ENCODE assay signal across 8 mouse cellular contexts in genomic region chr2:3282866-3283601, GRCm38 (mm10). TPM values are rescaled to one million over a fixed set of nuclear protein-coding genes. Genes with fewer than 3 reads are reported as not detected.
DNase-seq lines count a peak whose midpoint lies in the region; ATAC-seq and TF ChIP-seq lines count a peak whose summit lies in the region.

No protein-coding gene starts in this region.

- peak; percentile 8 for ATAC-seq in forebrain, postnatal 0 days
- peak; percentile 0; the same call in 1 of the 2 replicates for ATAC-seq in kidney, embryonic 15.5 days (replicated peaks; ENCODE audit: low FRiP score)
- no peak for ATAC-seq in midbrain, embryonic 14.5 days (ENCODE audit: low FRiP score, low TSS enrichment)

- DNase-seq in cerebellum, adult 11-12 months = peak; percentile 53
- no peak for DNase-seq in cerebellum, adult 18-20 months
- DNase-seq in thymus, postnatal 10 days (ENCODE audit: low spot score in 2 of 2) = peak; percentile 4 to 5
- no peak for DNase-seq in thymus, postnatal 36 days
- peak; percentile 5 for DNase-seq in forebrain, postnatal 0 days
- DNase-seq in midbrain, embryonic 14.5 days = no peak
- no peak for DNase-seq in adipocyte (ENCODE audit: low spot score)

- H3K4me2 ChIP-seq in forebrain, postnatal 0 days (ENCODE audit: low read depth) = peak overlapping the region; percentile 68
- H3K4me2 ChIP-seq in kidney, embryonic 15.5 days = peak overlapping the region; percentile 74
- H3K4me2 ChIP-seq in midbrain, embryonic 14.5 days (ENCODE audit: low read length) = peak overlapping the region; percentile 75

- H3K9me3 ChIP-seq in forebrain, postnatal 0 days (ENCODE audit: low read length) = no peaks in the 10 kb centered on the region
- H3K9me3 ChIP-seq in kidney, embryonic 15.5 days (replicated peaks) = no peaks in the 10 kb centered on the region
- H3K9me3 ChIP-seq in midbrain, embryonic 14.5 days (ENCODE audit: control insufficient read depth, low read length) = no peaks in the 10 kb centered on the region

- H3K4me1 ChIP-seq in forebrain, postnatal 0 days (ENCODE audit: insufficient read depth) = peaks cover 14% of the 10 kb centered on the region
- H3K4me1 ChIP-seq in kidney, embryonic 15.5 days = peaks cover 17% of the 10 kb centered on the region
- peaks cover 13% of the 10 kb centered on the region for H3K4me1 ChIP-seq in midbrain, embryonic 14.5 days (ENCODE audit: control insufficient read depth, insufficient read depth, low read length)

- no peaks in the 10 kb centered on the region for H3K27me3 ChIP-seq in forebrain, postnatal 0 days (ENCODE audit: insufficient read depth, low read length)
- H3K27me3 ChIP-seq in kidney, embryonic 15.5 days = no peaks in the 10 kb centered on the region
- no peaks in the 10 kb centered on the region for H3K27me3 ChIP-seq in midbrain, embryonic 14.5 days (ENCODE audit: control insufficient read depth, insufficient read depth, low read length)

- peak overlapping the region; percentile 98 for H3K27ac ChIP-seq in forebrain, postnatal 0 days (ENCODE audit: low read depth, low read length)
- H3K27ac ChIP-seq in kidney, embryonic 15.5 days = peak overlapping the region; percentile 92
- peak overlapping the region; percentile 94 for H3K27ac ChIP-seq in midbrain, embryonic 14.5 days (replicated peaks; ENCODE audit: low read depth, low read length)

- H3K9ac ChIP-seq in forebrain, postnatal 0 days = peak overlapping the region; percentile 76
- H3K9ac ChIP-seq in kidney, embryonic 15.5 days = peak overlapping the region; percentile 58
- peak overlapping the region; percentile 69 for H3K9ac ChIP-seq in midbrain, embryonic 14.5 days (replicated peaks; ENCODE audit: low read length)

- WGBS in forebrain, postnatal 0 days = 9% methylated on average over 12 of the region's 12 CpGs
- 9% methylated on average over 12 of the region's 12 CpGs for WGBS in kidney, embryonic 15.5 days
- WGBS in midbrain, embryonic 14.5 days = 8% methylated on average over 12 of the region's 12 CpGs

- H3K4me3 ChIP-seq in forebrain, postnatal 0 days (ENCODE audit: low read depth, low read length) = peak overlapping the region; percentile 92
- H3K4me3 ChIP-seq in kidney, embryonic 15.5 days (replicated peaks) = peak overlapping the region; percentile 84
- H3K4me3 ChIP-seq in midbrain, embryonic 14.5 days (replicated peaks; ENCODE audit: low read depth, low read length) = peak overlapping the region; percentile 68

- TF ChIP-seq CTCF in forebrain, postnatal 0 days (IDR thresholded peaks at IDR 0.05; ENCODE audit: low read depth) = no peak

- no peaks in the 10 kb centered on the region for H3K36me3 ChIP-seq in forebrain, postnatal 0 days (ENCODE audit: insufficient read depth)
- no peaks in the 10 kb centered on the region for H3K36me3 ChIP-seq in kidney, embryonic 15.5 days
- no peaks in the 10 kb centered on the region for H3K36me3 ChIP-seq in midbrain, embryonic 14.5 days (ENCODE audit: control insufficient read depth, insufficient read depth, low read length)

RNA-seq across cellular contexts. Expression of gene Nmt2, which starts 1.0 kb away (rescaled TPM):
- total RNA-seq in forebrain, postnatal 0 days (2014; rRNA removed) = 92.8 and 94.0 TPM in 2 replicates
- 80.4 and 101 TPM in 2 replicates for polyA plus RNA-seq in forebrain, postnatal 0 days (2015; fragmentation: Nextera tagmentation; extraction: Ambion mirVana)
- polyA plus RNA-seq in kidney, embryonic 15.5 days (2015; fragmentation: Nextera tagmentation; extraction: Ambion mirVana) = 44.6 and 45.8 TPM in 2 replicates
- 112 and 120 TPM in 2 replicates for polyA plus RNA-seq in midbrain, embryonic 14.5 days (2014; fragmentation: Nextera tagmentation; extraction: Ambion mirVana)

RNA-seq across cellular contexts. Expression of gene Rpp38, which starts 49.4 kb away (rescaled TPM):
- 11.8 and 13.5 TPM in 2 replicates for total RNA-seq in forebrain, postnatal 0 days (2014; rRNA removed)
- 9.4 and 9.8 TPM in 2 replicates for polyA plus RNA-seq in forebrain, postnatal 0 days (2015; fragmentation: Nextera tagmentation; extraction: Ambion mirVana)
- polyA plus RNA-seq in kidney, embryonic 15.5 days (2015; fragmentation: Nextera tagmentation; extraction: Ambion mirVana) = 19.9 and 20.3 TPM in 2 replicates
- 14.0 and 14.5 TPM in 2 replicates for polyA plus RNA-seq in midbrain, embryonic 14.5 days (2014; fragmentation: Nextera tagmentation; extraction: Ambion mirVana)

RNA-seq across cellular contexts. Expression of gene Acbd7, which starts 52.9 kb away (rescaled TPM):
- 4.1 TPM in 1 of 2 replicates, not detected in the other for total RNA-seq in forebrain, postnatal 0 days (2014; rRNA removed)
- 4.3 and 5.7 TPM in 2 replicates for polyA plus RNA-seq in forebrain, postnatal 0 days (2015; fragmentation: Nextera tagmentation; extraction: Ambion mirVana)
- 0.65 and 1.0 TPM in 2 replicates for polyA plus RNA-seq in kidney, embryonic 15.5 days (2015; fragmentation: Nextera tagmentation; extraction: Ambion mirVana)
- polyA plus RNA-seq in midbrain, embryonic 14.5 days (2014; fragmentation: Nextera tagmentation; extraction: Ambion mirVana) = 2.9 and 4.2 TPM in 2 replicates

Comparison
In these comparisons a context has a peak if more than half of its experiments do, and no peak if none do; other contexts are left out.
1. DNase-seq: peak in cerebellum, adult 11-12 months (single experiment), thymus, postnatal 10 days (2 of 2) and forebrain, postnatal 0 days (single experiment); none in cerebellum, adult 18-20 months (0 of 2), thymus, postnatal 36 days (0 of 2), midbrain, embryonic 14.5 days (single experiment) and adipocyte (single experiment).
2. Peak in every context shown above with its lines, with median percentiles within 50 percentile points of each other: H3K27ac ChIP-seq, H3K4me2 ChIP-seq, H3K4me3 ChIP-seq and H3K9ac ChIP-seq.